Mouse (Mus musculus): Measurements from ENCODE around the gene Tmem159. TPM values are rescaled to one million over a fixed set of nuclear protein-coding genes. Genes with fewer than 3 reads are reported as not detected.

Gene Tmem159
- polyA plus RNA-seq, 2 experiments: 0.78 to 1.7 TPM

DNA sequence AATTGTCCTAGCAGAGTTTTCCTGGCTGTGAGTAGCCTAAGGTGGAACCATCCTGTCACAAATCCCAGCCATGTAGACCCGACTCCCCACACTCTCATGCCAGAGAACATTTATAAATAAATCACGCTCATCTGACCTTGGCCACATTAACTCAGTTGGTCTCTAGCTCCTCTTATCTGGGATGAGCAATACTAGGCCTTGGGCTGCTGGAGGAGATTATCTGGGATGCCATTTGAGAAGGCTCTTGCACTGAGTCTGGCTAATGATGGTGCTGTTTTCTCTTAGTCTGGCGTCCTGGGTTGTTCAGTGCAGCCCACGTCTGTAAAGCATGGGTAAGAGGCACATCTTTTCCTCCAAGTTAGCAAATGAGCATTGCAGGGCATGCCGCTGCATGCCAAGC, 7.5 kb downstream of the Tmem159 start:
- DNase-seq (ENCODE audit: low read depth in 3 of 3, low spot score in 3 of 3) (no peak), ATAC-seq (ENCODE audit: insufficient read depth) (no peak)
- no peak overlapping the region for H3K4me3 ChIP-seq (ENCODE audit: insufficient read depth in 1 of 2, low read depth in 2 of 2, low read length in 2 of 2)
- H3K9me3 ChIP-seq (ENCODE audit: control insufficient read depth, low read length): no peaks in the 10 kb centered on the region
- 52% methylated on average over 5 of the region's 5 CpGs for WGBS (ENCODE audit: insufficient replicate concordance)
- TF ChIP-seq CTCF (IDR thresholded peaks at IDR 0.05; ENCODE audit: low read depth) (no peak), EP300 (IDR thresholded peaks at IDR 0.05; ENCODE audit: low read depth) (no peak)
- no peaks in the 10 kb centered on the region for H3K36me3 ChIP-seq (replicated peaks; ENCODE audit: control insufficient read depth, insufficient read depth, low read depth)
- no peak overlapping the region for H3K4me2 ChIP-seq (ENCODE audit: low read depth)
- H3K27ac ChIP-seq: no peak overlapping the region
- no peak overlapping the region for H3K9ac ChIP-seq (replicated peaks)
- no peaks in the 10 kb centered on the region for H3K4me1 ChIP-seq (replicated peaks; ENCODE audit: control insufficient read depth in 2 of 2, insufficient read depth in 2 of 2, low read length in 1 of 2)
- no peaks in the 10 kb centered on the region for H3K27me3 ChIP-seq (ENCODE audit: control insufficient read depth, insufficient read depth, low read length)

DNA sequence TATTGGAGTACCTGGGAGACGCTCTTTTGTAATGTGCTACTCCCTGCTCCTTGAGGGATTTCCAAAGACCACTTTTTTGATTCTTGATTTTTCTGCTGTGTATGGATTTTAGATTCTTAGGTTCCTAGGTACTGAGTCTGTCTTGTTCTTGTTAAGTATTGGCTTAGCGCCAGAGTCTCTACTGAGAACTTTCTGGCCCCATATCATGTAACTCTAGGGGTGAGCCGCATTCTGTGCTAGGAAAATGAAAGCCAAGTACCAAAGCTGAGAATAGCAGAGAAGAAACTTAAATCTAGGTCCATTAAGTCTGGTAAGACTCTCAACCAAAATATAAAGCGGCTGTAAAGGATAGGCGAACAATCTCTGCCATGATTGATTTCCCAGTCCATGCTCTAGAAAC, 14.8 kb downstream of the Tmem159 start:
- Histone ChIP-seq H3K9me3 (ENCODE audit: control insufficient read depth, low read length) (no peaks in the 10 kb centered on the region), H3K4me2 (ENCODE audit: low read depth) (no peak overlapping the region), H3K4me1 (replicated peaks; ENCODE audit: control insufficient read depth in 2 of 2, insufficient read depth in 2 of 2, low read length in 1 of 2) (no peaks in the 10 kb centered on the region), H3K36me3 (replicated peaks; ENCODE audit: control insufficient read depth, insufficient read depth, low read depth) (no peaks in the 10 kb centered on the region), H3K27ac (no peak overlapping the region), H3K27me3 (ENCODE audit: control insufficient read depth, insufficient read depth, low read length) (no peaks in the 10 kb centered on the region), H3K9ac (replicated peaks) (no peak overlapping the region), H3K4me3 (ENCODE audit: insufficient read depth in 1 of 2, low read depth in 2 of 2, low read length in 2 of 2) (no peak overlapping the region)
- DNase-seq (ENCODE audit: low read depth in 3 of 3, low spot score in 3 of 3) (no peak), ATAC-seq (ENCODE audit: insufficient read depth) (no peak)
- no peak for TF ChIP-seq CTCF (IDR thresholded peaks at IDR 0.05; ENCODE audit: low read depth)
- TF ChIP-seq EP300 (IDR thresholded peaks at IDR 0.05; ENCODE audit: low read depth): no peak
- 71% methylated on average over 5 of the region's 5 CpGs for WGBS (ENCODE audit: insufficient replicate concordance)

DNA sequence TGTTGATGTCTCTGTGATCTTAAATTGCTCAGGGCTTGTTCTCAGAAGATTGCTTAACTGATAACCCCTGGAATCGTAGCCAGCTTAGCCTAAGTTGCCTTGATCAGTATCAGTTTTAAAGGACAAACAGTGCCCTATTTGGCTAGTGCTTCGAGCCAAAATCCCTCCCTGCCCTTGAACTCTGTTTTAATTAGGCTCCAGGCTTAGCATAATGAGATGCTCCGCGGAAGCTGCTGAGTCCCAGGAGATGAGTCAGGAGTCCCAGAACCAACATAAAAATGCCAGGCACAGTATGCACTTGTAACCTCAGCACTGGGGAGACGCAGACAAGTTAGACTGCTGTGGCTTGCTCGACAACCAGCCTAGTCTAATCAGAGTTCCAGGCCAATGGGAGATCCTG, 15.4 kb downstream of the Tmem159 start:
- Histone ChIP-seq H3K27ac (no peak overlapping the region), H3K9me3 (ENCODE audit: control insufficient read depth, low read length) (no peaks in the 10 kb centered on the region), H3K4me3 (ENCODE audit: insufficient read depth in 1 of 2, low read depth in 2 of 2, low read length in 2 of 2) (no peak overlapping the region), H3K27me3 (ENCODE audit: control insufficient read depth, insufficient read depth, low read length) (no peaks in the 10 kb centered on the region), H3K36me3 (replicated peaks; ENCODE audit: control insufficient read depth, insufficient read depth, low read depth) (no peaks in the 10 kb centered on the region), H3K9ac (replicated peaks) (no peak overlapping the region), H3K4me2 (ENCODE audit: low read depth) (no peak overlapping the region), H3K4me1 (replicated peaks; ENCODE audit: control insufficient read depth in 2 of 2, insufficient read depth in 2 of 2, low read length in 1 of 2) (no peaks in the 10 kb centered on the region)
- ATAC-seq (ENCODE audit: insufficient read depth) (no peak), DNase-seq (ENCODE audit: low read depth in 3 of 3, low spot score in 3 of 3) (no peak)
- WGBS (ENCODE audit: insufficient replicate concordance): 50% methylated on average over 6 of the region's 6 CpGs
- no peak for TF ChIP-seq CTCF (IDR thresholded peaks at IDR 0.05; ENCODE audit: low read depth)

DNA sequence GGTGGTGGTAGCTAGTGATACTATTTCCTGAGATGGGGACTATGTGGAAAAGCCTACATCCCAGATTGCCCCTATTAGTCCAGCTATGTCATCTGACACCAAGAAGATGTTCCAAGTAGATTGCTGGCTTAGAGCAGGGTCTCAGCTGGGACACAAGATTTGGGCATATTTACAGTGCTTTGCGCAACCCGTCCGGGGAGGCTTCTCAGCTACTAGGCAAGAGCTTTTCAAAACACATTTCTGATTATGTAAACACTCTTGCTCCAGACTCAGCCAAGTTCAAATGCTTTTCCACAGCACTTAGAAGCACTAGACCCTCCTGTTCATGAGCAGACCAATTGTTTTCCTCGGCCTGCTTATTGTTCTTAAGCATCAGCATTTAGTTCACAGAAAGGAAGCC, 21.6 kb downstream of the Tmem159 start:
- Histone ChIP-seq H3K9me3 (ENCODE audit: control insufficient read depth, low read length) (no peaks in the 10 kb centered on the region), H3K9ac (replicated peaks) (no peak overlapping the region), H3K36me3 (replicated peaks; ENCODE audit: control insufficient read depth, insufficient read depth, low read depth) (no peaks in the 10 kb centered on the region), H3K4me3 (ENCODE audit: insufficient read depth in 1 of 2, low read depth in 2 of 2, low read length in 2 of 2) (no peak overlapping the region), H3K4me1 (replicated peaks; ENCODE audit: control insufficient read depth in 2 of 2, insufficient read depth in 2 of 2, low read length in 1 of 2) (no peaks in the 10 kb centered on the region), H3K27ac (no peak overlapping the region), H3K4me2 (ENCODE audit: low read depth) (no peak overlapping the region), H3K27me3 (ENCODE audit: control insufficient read depth, insufficient read depth, low read length) (no peaks in the 10 kb centered on the region)
- DNase-seq (ENCODE audit: low read depth in 3 of 3, low spot score in 3 of 3) (no peak), ATAC-seq (ENCODE audit: insufficient read depth) (no peak)
- 76% methylated on average over 4 of the region's 4 CpGs for WGBS (ENCODE audit: insufficient replicate concordance)
- TF ChIP-seq CTCF (IDR thresholded peaks at IDR 0.05; ENCODE audit: low read depth): no peak
- no peak for TF ChIP-seq EP300 (IDR thresholded peaks at IDR 0.05; ENCODE audit: low read depth)

DNA sequence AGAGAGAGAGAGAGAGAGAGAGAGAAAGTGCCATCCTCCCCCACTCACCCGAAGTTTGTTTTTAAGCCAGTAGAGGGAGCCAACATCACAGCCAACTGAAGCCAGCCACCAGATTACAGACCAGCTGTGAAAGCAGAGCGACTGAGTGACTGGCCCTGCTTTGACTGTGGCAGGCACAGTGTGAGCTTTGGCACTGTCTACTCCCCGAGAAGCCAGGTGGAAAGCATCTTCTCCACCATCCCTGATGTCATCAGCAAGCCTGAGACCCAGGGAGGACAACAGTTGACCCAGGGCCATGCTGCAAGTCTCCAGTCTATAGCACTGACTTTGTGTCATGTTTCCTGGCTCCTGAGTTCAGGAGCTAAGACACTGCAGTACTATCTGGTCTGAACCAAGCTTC, 22.7 kb downstream of the Tmem159 start:
- ATAC-seq (ENCODE audit: insufficient read depth) (peak; percentile 50), DNase-seq (ENCODE audit: low read depth in 3 of 3, low spot score in 3 of 3) (peak in 1 of 3 experiments; percentile 17)
- 2% methylated on average over 3 of the region's 3 CpGs for WGBS (ENCODE audit: insufficient replicate concordance)

More for the DNA sequence above, 22.7 kb downstream of the Tmem159 start:
- no peaks in the 10 kb centered on the region for H3K4me1 ChIP-seq (replicated peaks; ENCODE audit: control insufficient read depth in 2 of 2, insufficient read depth in 2 of 2, low read length in 1 of 2)
- no peak overlapping the region for H3K9ac ChIP-seq (replicated peaks)
- TF ChIP-seq EP300 (IDR thresholded peaks at IDR 0.05; ENCODE audit: low read depth): no peak
- TF ChIP-seq CTCF (IDR thresholded peaks at IDR 0.05; ENCODE audit: low read depth): peak; percentile 75
- no peaks in the 10 kb centered on the region for H3K36me3 ChIP-seq (replicated peaks; ENCODE audit: control insufficient read depth, insufficient read depth, low read depth)
- no peak overlapping the region for H3K4me3 ChIP-seq (ENCODE audit: insufficient read depth in 1 of 2, low read depth in 2 of 2, low read length in 2 of 2)
- no peak overlapping the region for H3K4me2 ChIP-seq (ENCODE audit: low read depth)
- H3K27me3 ChIP-seq (ENCODE audit: control insufficient read depth, insufficient read depth, low read length): no peaks in the 10 kb centered on the region
- H3K9me3 ChIP-seq (ENCODE audit: control insufficient read depth, low read length): no peaks in the 10 kb centered on the region
- no peak overlapping the region for H3K27ac ChIP-seq

Data from liver, embryonic 14.5 days (tissue).